Mouse (Mus musculus) testis, adult 2 months (tissue): ENCODE measurements around the gene Hmgb4.

Experiments used
- CTCF ChIP-seq: fragments of 200-500 bp; IDR thresholded peaks from 2 replicates; pipeline ENCODE4 v1.5.1; 2012; ENCODE audit warnings: low read depth, mild to moderate bottlenecking, inconsistent platforms, low read length, moderate library complexity; ENCODE audit not compliant: control insufficient read depth, insufficient read depth, insufficient replicate concordance
- POLR2A ChIP-seq: fragments of 200-500 bp; IDR thresholded peaks from 2 replicates; pipeline ENCODE4 v1.6.1; 2012; ENCODE audit warnings: low read depth, mild to moderate bottlenecking, inconsistent platforms, low read length, moderate library complexity; ENCODE audit not compliant: control insufficient read depth

DNA sequence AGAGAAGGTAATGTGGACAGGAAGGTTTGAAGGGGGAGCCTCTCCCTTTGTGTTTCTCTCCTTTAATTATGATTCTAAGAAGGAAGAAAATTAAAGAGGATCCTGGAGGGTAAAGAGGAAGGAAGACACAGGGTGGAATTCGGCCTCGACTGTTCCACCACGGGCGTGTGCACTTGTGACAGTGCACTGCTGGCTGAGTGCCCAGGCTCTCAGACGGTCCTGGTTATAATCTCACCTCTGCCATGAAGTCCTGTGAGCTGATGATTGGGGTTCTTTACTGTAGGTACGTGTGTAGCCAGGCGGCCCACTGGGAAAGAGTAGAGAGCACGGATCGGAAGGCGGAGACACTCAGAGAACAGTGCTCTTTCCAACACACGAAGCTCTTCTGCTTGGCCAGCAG, 12.4 kb upstream of the Hmgb4 start:
- TF ChIP-seq POLR2A (no peak), CTCF (no peak)
